8 mouse cellular contexts compared by ENCODE assay signal in genomic region chr17:34629796-34630603, GRCm38 (mm10). TPM values are rescaled to one million over a fixed set of nuclear protein-coding genes. Genes with fewer than 3 reads are reported as not detected.
A peak's percentile ranks its signal among the peaks of the same experiment; 100 is the strongest.
DNase-seq lines count a peak whose midpoint lies in the region; ATAC-seq and TF ChIP-seq lines count a peak whose summit lies in the region.

No protein-coding gene starts in this region.

- DNase-seq in left cerebral cortex, adult 2 months (ENCODE audit: extremely low spot score in 1 of 2, low spot score in 2 of 2): no peak
- no peak for DNase-seq in left cerebral cortex, postnatal 14 days (ENCODE audit: low spot score in 2 of 2)
- DNase-seq in cerebellum, postnatal 14 days: peak; percentile 82
- peak; percentile 47 for DNase-seq in splenic B cell, adult 2 months (ENCODE audit: low read depth, low spot score)
- DNase-seq in layer of hippocampus, postnatal 36 days: no peak
- DNase-seq in retina, embryonic 14.5 days (ENCODE audit: low spot score): no peak
- DNase-seq in adrenal gland, postnatal 25 days: no peak

- no peak for TF ChIP-seq CTCF in left cerebral cortex, adult 2 months (IDR thresholded peaks at IDR 0.05)

- peak overlapping the region; percentile 97 for H3K27ac ChIP-seq in left cerebral cortex, adult 2 months

- peak; percentile 44 for ATAC-seq in inflammation-experienced regulatory T-cells, adult 6 months

- no peaks in the 10 kb centered on the region for H3K36me3 ChIP-seq in splenic B cell, adult 2 months (ENCODE audit: control insufficient read depth, insufficient read depth, low read length, poor library complexity, severe bottlenecking)

- peak overlapping the region; percentile 68 for H3K4me3 ChIP-seq in left cerebral cortex, adult 2 months

- no peaks in the 10 kb centered on the region; the same call in 1 of the 2 replicates for H3K27me3 ChIP-seq in splenic B cell, adult 2 months (ENCODE audit: control insufficient read depth, insufficient read depth, low read length, poor library complexity, severe bottlenecking)

- intact Hi-C loops in left cerebral cortex, adult 2 months (cut with DNase I): loop anchor here (10.0 kb wide), 1 partner anchor 615 kb away; the partner anchor contains the start of gene Ddx39b
- intact Hi-C loops in left cerebral cortex, postnatal 14 days (cut with DNase I): loop anchor here (10.0 kb wide), 1 partner anchor 185 kb away; no protein-coding TSS in a partner anchor

RNA-seq across cellular contexts. Expression of gene Prrt1, which starts 0.7 kb away (rescaled TPM):
- 100 to 1,000 TPM; 172 to 205 TPM for total RNA-seq in left cerebral cortex, adult 2 months (2021)
- 100 to 1,000 TPM; 195 to 228 TPM for total RNA-seq in left cerebral cortex, postnatal 14 days (2021)
- 1 to 10 TPM in 2 of 3 experiments, under 1 TPM in 1; 0.79 to 4.0 (median 3.7) TPM for polyA plus RNA-seq in inflammation-experienced regulatory T-cells, adult 6 months (2017; shearing (Covaris generic))
- 100 to 1,000 TPM; 317 to 352 TPM for total RNA-seq in layer of hippocampus, postnatal 36 days (2021)
- total RNA-seq in adrenal gland, postnatal 25 days (2021): 10.8 and 13.5 TPM in 2 replicates

RNA-seq across cellular contexts. Expression of gene Ppt2, which starts 1.7 kb away (rescaled TPM):
- 10 to 100 TPM; 47.3 to 48.6 TPM for total RNA-seq in left cerebral cortex, adult 2 months (2021)
- total RNA-seq in left cerebral cortex, postnatal 14 days (2021): 10 to 100 TPM; 39.3 to 45.7 TPM
- polyA plus RNA-seq in inflammation-experienced regulatory T-cells, adult 6 months (2017; shearing (Covaris generic)): 10 to 100 TPM; 18.8 to 22.9 (median 20.6) TPM
- total RNA-seq in layer of hippocampus, postnatal 36 days (2021): 10 to 100 TPM; 44.4 to 50.8 TPM
- total RNA-seq in adrenal gland, postnatal 25 days (2021): 56.9 and 61.1 TPM in 2 replicates

RNA-seq across cellular contexts. Expression of gene Egfl8, which starts 14.2 kb away (rescaled TPM):
- 1 to 10 TPM; 2.9 to 3.5 TPM for total RNA-seq in left cerebral cortex, adult 2 months (2021)
- total RNA-seq in left cerebral cortex, postnatal 14 days (2021): 1 to 10 TPM; 3.5 to 4.1 TPM
- 1 to 10 TPM; 1.1 to 2.1 (median 1.2) TPM for polyA plus RNA-seq in inflammation-experienced regulatory T-cells, adult 6 months (2017; shearing (Covaris generic))
- total RNA-seq in layer of hippocampus, postnatal 36 days (2021): 1 to 10 TPM; 1.8 to 2.0 TPM
- total RNA-seq in adrenal gland, postnatal 25 days (2021): 3.0 and 3.8 TPM in 2 replicates

RNA-seq across cellular contexts. Expression of gene Fkbpl, which starts 14.6 kb away (rescaled TPM):
- total RNA-seq in left cerebral cortex, adult 2 months (2021): 10 to 100 TPM; 10.9 to 16.9 TPM
- total RNA-seq in left cerebral cortex, postnatal 14 days (2021): 10 to 100 TPM; 16.1 to 16.7 TPM
- 1 to 10 TPM; 4.4 to 5.8 (median 5.2) TPM for polyA plus RNA-seq in inflammation-experienced regulatory T-cells, adult 6 months (2017; shearing (Covaris generic))
- total RNA-seq in layer of hippocampus, postnatal 36 days (2021): 10 to 100 TPM; 17.9 to 18.0 TPM
- 13.4 TPM in 2 replicates for total RNA-seq in adrenal gland, postnatal 25 days (2021)

RNA-seq across cellular contexts. Expression of gene Atf6b, which starts 16.9 kb away (rescaled TPM):
- 10 to 100 TPM; 64.3 to 66.4 TPM for total RNA-seq in left cerebral cortex, adult 2 months (2021)
- 10 to 100 TPM; 76.4 to 80.3 TPM for total RNA-seq in left cerebral cortex, postnatal 14 days (2021)
- 10 to 100 TPM; 19.0 to 21.9 (median 19.3) TPM for polyA plus RNA-seq in inflammation-experienced regulatory T-cells, adult 6 months (2017; shearing (Covaris generic))
- 100 to 1,000 TPM in 1 of 2 experiments, 10 to 100 TPM in 1; 89.9 to 101 TPM for total RNA-seq in layer of hippocampus, postnatal 36 days (2021)
- 50.4 and 52.5 TPM in 2 replicates for total RNA-seq in adrenal gland, postnatal 25 days (2021)

Comparison
In these comparisons a context has a peak if more than half of its experiments do, and no peak if none do; other contexts are left out.
1. DNase-seq: peak in cerebellum, postnatal 14 days (2 of 2) and splenic B cell, adult 2 months (single experiment); none in left cerebral cortex, adult 2 months (0 of 2), left cerebral cortex, postnatal 14 days (0 of 2), layer of hippocampus, postnatal 36 days (0 of 2), retina, embryonic 14.5 days (single experiment) and adrenal gland, postnatal 25 days (single experiment).
2. RNA of gene Prrt1, which starts 0.7 kb away (total RNA-seq): 317 to 352 TPM in layer of hippocampus, postnatal 36 days, 195 to 228 TPM in left cerebral cortex, postnatal 14 days and 172 to 205 TPM in left cerebral cortex, adult 2 months; 10.8 to 13.5 TPM in adrenal gland, postnatal 25 days; every median in the first group is over 10 times any median in the second.